Mouse (Mus musculus) mature B cell (primary cell): Measurements from ENCODE around the gene Comt.

Experiments used
- in situ Hi-C: fragments of 300-500 bp; cut with MboI; formaldehyde crosslinking; loops from 2 replicates; pipeline ENCODE4 v1.14.3; 2019

The Comt gene

DNA sequence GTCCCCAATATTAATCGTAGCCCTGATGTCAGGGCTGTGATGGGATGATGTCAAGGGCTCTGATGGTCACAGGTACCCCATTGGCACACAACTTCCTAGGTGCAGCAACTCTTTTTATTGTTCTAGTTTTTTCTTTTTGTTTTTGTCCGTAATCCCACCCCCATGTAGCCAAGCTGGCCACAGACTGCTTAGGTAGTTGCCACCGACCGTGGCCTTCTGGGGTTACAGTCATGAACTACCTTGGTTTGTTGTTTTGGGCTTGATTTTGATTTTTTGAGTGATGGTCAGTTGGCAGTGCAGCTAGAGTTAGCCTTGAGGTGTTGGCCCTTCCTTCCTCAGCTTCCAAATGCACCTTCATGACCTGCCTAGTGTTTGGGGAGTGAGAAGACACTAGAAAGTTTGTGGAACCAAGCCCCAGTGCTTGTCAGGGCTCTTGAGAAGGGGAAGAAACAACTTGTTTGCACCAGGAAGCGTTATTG is at the start of gene Comt:
TSS of gene Comt (minus strand) at position 51 of the 479 bp plus-strand sequence.
- in situ Hi-C loops: no loop called here

DNA sequence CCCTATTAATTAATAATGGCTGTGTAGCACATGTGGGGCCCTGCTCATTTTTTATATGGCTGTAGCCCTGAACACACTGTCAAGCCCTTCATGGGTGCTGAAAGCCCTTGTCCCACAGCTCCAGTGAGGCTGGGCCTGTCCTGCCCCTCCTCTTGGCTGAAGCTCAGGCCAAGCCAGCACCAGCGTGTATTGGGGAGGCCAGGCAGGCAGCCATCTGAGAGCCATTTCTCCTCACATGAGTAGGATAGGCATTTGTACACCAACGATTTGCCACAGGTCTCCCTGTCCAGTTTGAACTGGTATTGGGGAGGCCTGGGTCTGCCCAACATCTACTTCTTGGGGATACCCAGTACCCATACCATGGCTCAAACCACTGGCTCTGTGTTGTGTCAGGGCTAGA is 47.4 kb upstream of the Comt start:
- in situ Hi-C loops: no loop called here

DNA sequence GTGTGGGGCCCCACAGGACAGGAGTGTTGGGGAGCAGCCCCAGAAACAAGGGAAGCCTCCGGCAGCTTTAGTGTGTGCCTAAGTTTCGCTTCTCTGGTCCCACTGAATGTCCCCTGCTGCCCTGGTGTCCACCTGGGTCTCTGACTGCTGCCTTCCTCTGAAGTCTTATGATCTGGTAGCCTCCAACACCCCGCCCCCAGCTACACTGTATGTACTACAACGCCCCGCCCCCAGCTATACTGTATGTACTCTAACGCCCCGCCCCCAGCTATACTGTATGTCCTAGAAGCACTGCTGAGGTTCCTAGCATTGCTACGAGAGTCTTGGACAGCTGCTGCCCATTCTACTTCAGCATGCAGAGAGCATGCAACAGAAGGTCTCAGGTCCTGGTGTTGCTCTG is 46.3 kb upstream of the Comt start:
- in situ Hi-C loops: no loop called here

DNA sequence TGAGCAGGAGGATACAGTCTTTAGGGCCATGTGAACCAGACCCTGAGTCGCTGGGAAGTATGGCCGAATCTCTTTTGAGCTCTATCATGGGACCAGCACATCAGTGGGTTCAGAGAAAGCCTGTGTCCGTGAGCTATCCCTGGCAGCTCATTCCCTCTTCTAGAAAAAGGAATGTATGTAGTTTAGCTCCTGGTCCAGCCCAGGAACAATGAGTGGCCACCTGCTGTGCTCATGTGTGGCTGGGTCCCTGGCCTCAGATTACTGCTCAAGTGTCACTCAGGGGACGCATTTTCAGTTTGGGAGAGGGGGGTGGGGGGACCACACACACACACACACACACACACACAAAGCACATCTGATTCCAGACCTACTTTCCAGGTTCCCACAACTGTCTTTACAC is 45.8 kb upstream of the Comt start:
- in situ Hi-C loops: no loop called here

DNA sequence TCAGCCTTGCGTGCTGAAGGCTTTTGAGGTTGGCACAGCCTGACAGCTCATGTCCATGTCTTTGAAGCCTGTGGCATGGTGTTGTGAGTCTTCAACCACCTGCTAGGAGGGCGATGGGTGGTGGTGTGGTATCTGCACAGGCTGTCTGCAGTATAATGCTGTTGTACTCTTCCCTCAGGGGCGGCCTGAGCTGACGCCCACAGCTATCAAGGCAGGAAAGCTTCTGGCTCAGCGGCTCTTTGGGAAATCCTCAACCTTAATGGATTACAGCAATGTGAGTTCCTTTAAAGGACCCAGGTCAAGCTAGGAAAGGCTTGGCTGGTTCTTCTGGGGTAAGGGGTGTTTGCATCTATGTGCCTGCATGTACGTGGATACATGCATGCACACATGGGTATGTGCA is 45.3 kb upstream of the Comt start:
- in situ Hi-C loops: no loop called here

DNA sequence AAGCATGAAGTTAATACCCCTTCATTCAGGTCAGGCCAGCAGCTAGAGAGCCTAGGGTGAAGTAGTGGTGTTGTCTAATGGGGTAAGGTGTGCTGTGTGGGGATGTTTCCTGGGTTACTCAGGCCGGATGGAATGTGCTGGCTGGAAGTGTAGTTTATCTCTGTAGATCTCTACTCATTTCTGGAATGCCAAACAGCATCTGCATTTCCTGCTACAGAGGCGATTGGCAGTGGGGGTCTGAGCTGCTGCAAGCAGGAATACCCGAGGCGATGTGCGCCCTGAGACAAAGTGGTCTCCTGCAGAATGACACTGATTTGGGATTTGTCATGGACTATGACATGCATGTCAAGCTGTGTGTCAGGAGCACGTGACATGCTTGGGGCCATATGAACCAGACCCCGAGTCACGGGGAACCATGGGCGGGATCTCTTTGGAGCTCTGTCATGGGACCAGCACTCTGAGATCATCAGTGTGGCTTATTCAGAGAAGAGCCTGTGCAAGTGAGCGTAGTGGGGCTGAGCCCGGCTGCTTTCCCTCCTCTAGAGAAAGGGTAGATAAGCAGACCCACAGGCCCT is 44.8 kb upstream of the Comt start:
- in situ Hi-C loops: no loop called here

DNA sequence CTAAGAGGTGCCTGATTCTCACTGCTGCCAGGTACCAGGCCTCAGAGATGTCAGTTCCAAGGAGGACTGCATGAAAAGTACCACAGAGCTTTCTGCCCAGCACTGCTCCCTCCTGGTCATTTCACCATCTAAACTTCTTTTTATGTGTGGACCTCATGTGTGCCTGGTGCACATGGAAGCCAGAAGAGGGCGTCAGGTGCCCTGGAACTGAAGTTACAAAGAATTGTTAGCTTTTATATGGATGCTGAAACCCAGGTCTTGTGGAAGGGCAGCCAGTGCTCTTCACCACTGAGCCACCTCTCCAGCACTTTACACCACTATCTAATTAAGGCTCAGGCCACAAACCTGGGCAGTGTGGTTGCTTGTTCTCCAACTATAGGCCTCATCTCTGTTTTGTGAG is 44.2 kb upstream of the Comt start:
- in situ Hi-C loops: no loop called here

DNA sequence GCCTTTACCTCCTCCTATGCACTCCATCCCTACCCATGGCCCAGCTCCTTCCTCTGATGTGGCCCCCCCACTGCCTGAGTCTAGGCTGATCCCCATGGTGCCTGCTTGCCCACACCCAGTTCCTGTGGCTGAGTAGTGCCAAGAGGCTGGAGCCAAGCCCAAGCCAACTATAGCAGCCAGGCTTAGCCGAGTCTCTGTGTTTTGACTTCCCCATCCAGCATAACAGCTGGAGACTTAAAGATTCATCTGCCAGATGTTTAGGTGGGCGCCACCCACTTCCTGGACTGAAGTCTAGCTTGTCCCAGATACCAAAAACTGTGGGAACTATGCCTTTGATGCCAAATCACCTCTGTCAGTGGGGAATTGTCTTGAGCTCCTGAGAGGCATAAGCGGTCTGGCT is 37.6 kb upstream of the Comt start:
- in situ Hi-C loops: no loop called here

DNA sequence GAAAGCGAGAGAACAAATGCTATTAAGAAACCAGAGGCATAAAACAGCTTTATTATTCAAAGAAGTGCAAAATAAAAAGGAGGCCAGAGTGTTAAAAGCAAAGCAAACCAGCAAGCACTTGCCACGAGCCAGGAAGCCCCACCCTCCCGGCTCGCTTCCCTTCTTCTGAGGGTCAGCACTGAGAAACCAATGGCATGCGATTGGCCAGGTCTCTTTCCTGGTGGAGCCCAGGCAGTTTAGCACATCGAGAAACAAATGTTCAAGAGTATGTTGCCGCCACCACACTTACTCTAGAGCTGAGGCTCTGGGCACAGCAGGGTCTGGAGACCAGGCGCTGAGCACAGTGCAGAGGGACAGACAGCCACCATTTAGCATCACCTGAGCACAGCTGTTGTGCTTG is 35.9 kb upstream of the Comt start:
- in situ Hi-C loops: no loop called here

DNA sequence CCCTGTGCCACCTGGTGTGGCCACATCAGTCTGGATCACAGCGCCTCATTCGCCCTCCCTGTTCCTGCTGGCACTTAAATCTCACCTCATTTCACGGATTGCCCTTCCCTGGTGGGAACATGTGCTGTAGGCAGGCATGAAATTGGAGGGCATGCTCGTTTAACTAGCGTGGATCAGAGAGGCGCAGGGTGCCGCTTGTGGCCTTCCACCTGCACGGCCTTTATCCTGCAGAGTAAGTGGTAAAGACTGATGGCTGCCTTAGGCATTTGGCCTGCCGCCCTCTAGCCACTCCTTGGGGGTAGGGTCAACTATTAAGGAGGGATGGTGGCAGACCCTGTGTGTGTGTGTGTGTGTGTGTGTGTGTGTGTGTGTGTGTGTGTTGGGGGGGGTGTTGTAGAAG is 35.4 kb upstream of the Comt start:
- in situ Hi-C loops: no loop called here

DNA sequence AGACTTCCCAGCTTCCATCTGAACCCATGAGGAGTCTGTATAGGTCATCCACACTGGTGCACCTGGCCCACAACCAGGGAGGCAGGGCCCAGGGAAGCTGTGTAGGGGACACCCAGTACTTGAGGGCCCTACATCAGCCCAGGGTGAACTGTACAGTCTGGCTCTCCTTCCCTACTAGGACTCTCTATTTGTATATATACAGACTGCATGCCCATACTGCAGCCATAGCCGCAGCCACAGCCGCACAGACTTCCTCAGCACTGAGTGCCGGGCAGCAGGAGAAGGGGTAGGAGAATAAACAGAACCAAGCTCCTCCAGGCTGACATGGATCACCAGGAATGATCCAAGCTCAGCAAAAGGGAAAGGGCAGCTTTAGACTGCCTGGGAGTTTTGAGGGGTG is 34.2 kb upstream of the Comt start:
- in situ Hi-C loops: no loop called here

DNA sequence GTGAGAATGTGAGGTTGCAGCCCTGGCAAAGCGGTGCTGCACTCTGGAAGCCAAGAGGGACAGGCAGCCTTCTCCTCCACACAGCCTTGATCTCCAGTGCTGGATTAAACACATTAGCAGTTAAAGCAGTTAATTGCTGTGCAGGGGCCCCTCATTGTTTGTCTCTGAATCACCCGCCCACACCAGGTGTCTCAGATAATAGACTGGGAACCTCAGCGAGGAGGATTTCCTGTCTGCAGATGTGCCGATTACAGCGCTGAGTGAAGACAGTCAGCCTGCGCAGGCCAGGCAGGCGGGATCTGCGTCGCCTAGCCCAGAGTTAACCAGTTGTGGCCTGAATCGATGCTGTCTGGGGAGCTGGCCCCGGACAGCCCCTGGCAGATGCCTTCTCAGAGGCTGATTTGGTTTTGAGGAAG is 33.3 kb upstream of the Comt start:
- in situ Hi-C loops: loop anchor here (10.0 kb wide), 1 partner anchor 155 kb away; no protein-coding TSS in a partner anchor

DNA sequence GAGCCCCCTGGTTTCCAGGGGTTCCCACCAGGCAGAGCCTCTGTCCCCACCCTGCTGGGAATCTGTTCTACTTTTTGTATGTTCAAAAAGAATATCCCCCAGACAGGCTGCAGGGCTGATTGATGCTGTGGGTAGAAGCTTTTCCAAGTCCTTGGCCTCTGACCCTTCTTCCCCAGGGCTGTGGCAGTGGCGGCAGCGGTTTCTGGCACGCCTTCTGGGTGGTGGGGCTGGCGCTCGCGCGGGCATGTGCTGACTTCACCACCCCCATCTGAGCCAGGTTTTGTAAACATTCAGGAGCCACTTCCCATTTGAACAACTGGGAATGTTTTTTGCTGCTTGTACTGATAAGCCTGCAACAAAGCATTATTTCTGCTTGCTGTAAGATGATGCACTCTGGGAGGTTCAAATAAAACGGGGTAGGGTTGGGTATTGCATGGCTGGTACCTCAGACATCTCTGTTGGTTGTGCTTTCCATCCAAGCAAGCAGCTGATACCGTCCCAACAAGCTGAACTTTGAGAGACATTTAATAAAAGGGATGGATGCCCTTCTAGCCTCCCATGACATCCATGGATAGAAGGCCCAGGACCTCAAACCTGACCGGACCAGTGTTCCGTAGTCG is 32.8 kb upstream of the Comt start:
- in situ Hi-C loops: loop anchor here (10.0 kb wide), 1 partner anchor 155 kb away; no protein-coding TSS in a partner anchor

DNA sequence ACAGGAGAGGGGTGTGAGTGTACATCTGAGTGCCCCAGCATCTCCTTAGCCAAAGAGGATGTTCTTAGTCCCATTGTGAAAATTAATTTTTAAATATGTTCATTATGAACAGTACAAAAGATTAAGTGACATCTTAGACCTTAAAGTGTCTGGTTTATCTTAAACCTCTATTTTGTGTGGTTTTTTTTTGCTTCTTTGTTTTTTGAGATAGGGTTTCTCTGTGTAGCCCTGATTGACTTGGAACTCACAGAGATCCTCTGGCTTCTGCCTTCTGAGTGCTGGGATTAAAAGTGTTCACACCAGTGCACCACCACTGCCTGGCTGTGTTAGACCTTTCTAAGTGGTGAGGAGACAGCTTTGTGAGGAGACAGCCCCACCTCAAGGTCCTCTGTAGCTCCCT is 32.0 kb upstream of the Comt start:
- in situ Hi-C loops: loop anchor here (10.0 kb wide), 1 partner anchor 156 kb away; no protein-coding TSS in a partner anchor

DNA sequence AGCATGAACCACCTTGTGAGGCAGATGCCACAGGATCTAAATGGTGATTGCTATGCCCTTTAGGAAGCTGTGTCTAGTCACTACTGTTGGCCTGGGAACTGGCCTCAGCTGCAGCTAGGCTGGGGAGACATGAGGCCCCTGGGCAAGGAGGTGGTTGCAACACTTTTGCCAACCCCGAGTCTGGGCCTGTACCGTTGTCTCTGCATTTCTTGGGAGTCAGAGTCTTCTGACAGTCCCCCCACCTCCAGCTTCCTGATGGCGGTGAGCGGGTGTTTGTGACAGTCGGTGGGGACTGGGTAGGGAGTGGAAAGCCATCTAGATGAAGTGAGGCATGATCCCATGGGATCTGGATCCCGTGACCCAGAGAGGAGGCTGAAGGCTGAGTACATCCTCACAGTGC is 28.8 kb upstream of the Comt start:
- in situ Hi-C loops: loop anchor here (10.0 kb wide), 1 partner anchor 159 kb away; no protein-coding TSS in a partner anchor

DNA sequence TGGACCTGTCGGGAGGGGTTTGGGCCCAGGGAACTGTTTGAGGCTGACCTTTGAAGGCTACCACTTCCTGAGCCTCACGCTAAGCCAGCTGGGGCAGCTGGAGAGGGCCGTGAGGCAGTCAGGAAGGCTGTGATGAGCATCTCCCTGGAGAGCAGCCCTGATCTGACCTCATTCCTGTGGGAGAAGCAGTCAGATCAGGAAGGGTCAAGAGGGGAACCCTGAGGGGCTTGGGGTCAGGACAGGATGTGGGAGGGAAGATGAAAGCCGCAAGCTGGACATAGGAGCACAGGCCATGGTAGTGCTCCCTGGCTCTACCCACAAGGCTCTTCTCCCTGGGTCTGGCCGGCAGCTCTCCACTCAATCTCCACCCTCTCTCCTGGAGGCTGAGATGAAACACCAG is 27.2 kb upstream of the Comt start:
- in situ Hi-C loops: loop anchor here (10.0 kb wide), 1 partner anchor 161 kb away; no protein-coding TSS in a partner anchor

DNA sequence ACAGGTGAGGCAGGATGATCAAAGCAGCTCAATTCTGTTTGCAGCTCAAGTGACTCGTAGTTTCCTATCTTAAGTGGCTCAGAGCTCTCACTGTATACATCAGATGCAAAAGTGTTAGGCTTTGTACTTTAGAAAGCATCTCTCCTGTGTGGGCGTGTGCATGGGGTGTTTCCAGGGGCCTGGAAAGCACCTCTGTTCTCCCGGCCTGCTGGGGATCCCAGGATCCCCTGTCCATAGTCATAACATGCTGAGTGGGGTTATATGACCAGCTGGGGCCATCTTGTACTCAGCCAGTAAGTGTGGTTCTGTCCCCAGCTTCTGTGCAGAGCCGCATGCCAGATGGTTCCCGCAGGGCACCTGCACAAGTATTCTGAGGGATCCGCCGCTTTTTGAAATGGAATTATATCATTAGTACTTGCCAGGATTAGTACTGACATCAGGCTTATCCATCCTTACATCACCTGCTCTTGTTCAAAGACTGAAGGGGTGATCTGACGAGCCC is 25.8 kb upstream of the Comt start:
- in situ Hi-C loops: loop anchor here (10.0 kb wide), 1 partner anchor 162 kb away; no protein-coding TSS in a partner anchor

DNA sequence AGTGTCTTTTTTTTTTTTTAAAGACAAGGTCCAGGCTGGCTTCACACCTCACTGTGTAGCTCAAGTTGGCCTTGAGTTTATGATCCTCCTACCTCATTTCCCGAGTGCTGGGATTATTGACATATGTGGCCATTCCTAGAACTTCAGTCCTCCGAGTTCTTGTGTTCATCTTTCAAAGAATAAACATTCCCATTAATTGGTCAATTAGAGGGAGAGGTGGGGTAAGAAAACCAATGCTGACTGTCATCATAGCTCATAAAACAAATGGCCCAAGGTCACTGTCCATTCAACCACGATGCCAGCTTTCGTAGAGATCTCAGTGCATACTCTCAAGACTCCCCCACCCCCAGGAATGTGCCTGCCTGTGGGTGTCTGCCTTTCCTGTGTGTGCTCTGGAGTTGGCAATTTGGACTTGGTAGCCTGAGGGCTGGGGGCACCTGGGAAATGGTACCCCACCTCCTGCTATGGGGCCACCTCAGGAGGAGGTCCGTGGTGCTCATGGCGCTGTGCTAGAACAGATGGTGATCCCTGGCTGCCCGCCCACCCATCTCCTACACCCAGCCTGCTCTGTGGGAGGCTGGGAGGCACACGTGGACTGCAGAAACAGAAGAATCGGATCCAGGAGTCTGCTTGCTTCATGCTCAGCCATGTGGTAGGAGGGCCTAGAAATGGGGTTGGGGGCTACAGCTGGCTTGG is 25.0 kb upstream of the Comt start:
- in situ Hi-C loops: loop anchor here (10.0 kb wide), 1 partner anchor 163 kb away; no protein-coding TSS in a partner anchor

DNA sequence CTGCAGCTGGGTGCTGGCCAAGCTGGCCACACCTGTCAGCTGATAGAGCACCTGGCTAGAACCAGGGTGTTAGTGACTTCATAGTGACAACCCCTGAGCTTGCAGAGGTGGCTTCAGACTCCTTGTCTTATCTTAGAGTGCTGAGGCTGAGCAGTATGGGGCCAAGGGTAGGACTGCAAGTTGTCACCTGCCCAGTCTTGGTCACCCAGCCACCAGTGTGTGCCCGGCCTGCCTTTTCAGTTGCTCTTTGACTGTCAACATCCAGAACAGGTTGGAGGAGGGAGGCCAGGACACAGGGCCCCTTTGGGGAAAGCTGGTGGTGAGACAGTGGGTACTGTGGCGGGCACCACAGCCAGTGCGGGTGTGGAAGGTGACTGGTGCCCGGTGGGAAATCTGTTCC is 22.4 kb upstream of the Comt start:
- in situ Hi-C loops: no loop called here

DNA sequence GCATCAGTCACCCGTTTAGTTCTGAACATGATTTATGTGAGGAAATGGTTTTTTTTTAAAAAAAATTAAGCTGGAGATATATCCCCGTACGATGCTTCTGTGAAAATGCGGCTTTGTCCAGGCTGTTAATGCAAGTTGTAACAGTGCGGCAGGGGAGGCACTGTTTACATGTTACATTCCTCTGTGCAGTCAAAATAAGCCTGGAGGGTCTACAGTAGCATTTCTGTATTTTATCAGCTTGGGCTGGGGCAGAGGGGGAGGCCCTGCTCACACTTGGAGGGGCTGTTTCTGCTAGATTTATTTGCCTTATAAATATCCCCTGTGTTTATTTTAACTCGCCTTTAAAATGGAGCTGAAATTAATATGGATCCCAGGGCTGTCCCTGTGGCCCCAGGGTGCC is 21.5 kb upstream of the Comt start:
- in situ Hi-C loops: no loop called here

DNA sequence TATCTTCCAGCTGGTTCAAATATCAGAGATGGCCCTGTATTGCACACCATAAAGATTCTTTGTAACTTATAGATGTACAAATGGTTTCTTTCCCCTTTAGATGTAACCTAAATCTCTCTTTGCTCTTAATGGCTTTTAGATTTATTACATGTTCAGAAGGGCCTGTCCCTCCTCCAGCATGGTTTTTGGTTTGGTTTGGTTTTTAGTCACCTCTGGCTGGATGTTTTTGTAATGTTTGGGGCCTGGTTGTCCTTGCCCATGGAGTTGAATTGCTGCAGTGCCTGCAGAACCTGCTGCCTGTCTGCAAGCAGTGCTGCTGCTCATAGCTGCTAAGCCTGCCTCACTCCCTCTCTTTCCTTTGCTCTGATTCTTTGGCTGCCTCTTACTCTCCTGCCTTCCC is 20.6 kb upstream of the Comt start:
- in situ Hi-C loops: no loop called here

DNA sequence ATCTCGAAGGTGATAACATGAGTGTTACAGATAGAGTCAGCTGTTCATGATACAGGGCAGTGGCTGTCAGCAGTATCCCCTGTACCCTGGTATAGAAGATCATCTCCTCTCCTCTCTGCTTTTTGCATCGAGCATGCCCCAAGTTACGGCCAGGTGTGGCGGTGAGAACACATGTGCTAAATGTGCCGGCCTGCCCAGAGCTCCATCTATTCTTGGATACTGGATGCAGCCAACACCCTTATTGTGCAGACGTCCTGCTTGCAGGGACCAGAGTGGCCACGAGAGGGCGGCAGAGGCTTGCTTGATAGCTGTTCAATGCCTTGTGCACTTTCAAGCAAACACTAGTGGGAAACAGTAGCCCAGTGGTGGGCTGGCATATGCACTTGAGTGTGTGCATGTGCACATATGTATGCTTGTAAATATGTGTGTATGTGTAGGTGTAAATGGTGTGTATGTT is 16.8 kb upstream of the Comt start:
- in situ Hi-C loops: no loop called here

DNA sequence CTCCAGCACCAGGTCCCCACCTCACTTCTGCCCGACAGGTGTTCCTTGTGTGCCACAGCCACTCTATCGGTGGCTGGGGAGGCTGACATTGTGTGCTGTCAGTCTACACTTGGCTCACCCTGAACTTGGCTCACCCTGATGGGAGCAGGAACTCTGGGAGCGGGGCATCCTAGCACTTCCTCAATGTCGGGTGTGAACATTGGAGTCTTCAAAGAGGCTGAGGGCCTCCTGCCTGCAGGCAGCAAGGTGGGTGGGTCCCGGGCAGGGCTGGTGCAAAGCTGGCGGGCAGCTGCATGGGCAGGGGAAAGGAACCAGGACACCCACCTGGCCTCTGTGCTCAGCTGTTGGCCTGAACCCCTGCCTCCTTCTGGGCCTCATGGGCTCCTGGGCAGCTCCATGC is 9.5 kb upstream of the Comt start:
- in situ Hi-C loops: no loop called here
